Mouse (Mus musculus) MEL (cell line): ENCODE measurements at regions not wholly inside any gene's neighbourhood (a gene's known extent, or its start where the extent isn't known, plus 50 kb on each side); places are given as distances from the start of the nearest gene placed in this dataset.

ENCODE experiments used
- DNase-seq: peaks from one replicate; pipeline ENCODE4 v3.0.0; 2011; ENCODE audit warnings: low read depth, low spot score
- H3K27ac ChIP-seq: 2 replicates; pipeline ENCODE4 v1.5.1; 2012; ENCODE audit warnings: low read depth, mild to moderate bottlenecking, control low read depth, low read length, moderate library complexity; ENCODE audit not compliant: control insufficient read depth
- H3K27me3 ChIP-seq, 2 experiments: fragments of 150-350 bp in 1 of 2; sonication (generic) in 1 of 2; 2 replicates each; pipeline ENCODE4 v1.6.1; 2012; ENCODE audit warnings: low read length in 2 of 2, mild to moderate bottlenecking in 2 of 2, improper control_type of control experiment in 1 of 2, moderate library complexity in 1 of 2; ENCODE audit not compliant: insufficient read depth in 2 of 2, control insufficient read depth in 1 of 2
- H3K36me3 ChIP-seq, 2 experiments: 2 replicates each; pipeline ENCODE4 v1.6.1; 2012 to 2014; ENCODE audit warnings: low read length in 2 of 2, improper control_type of control experiment in 1 of 2, inconsistent platforms in 1 of 2, mild to moderate bottlenecking in 1 of 2; ENCODE audit not compliant: insufficient read depth in 2 of 2, control insufficient read depth in 1 of 2
- H3K4me1 ChIP-seq, 2 experiments: fragments of 150-350 bp in 1 of 2; sonication (generic) in 1 of 2; 2 replicates each; pipeline ENCODE4 v1.6.1; 2012; ENCODE audit warnings: low read length in 2 of 2, improper control_type of control experiment in 1 of 2, mild to moderate bottlenecking in 1 of 2; ENCODE audit not compliant: insufficient read depth in 2 of 2, control insufficient read depth in 1 of 2
- H3K4me3 ChIP-seq, 2 experiments: fragments of 150-350 bp in 1 of 2; sonication (generic) in 1 of 2; 2 replicates each; pipeline ENCODE4 v1.5.1; 2012; ENCODE audit warnings: low read depth in 2 of 2, low read length in 2 of 2, mild to moderate bottlenecking in 2 of 2, moderate library complexity in 2 of 2, control low read depth in 1 of 2, improper control_type of control experiment in 1 of 2; ENCODE audit not compliant: control insufficient read depth in 1 of 2, insufficient read depth in 1 of 2
- H3K79me2 ChIP-seq: 2 replicates; pipeline ENCODE4 v1.6.1; 2012; ENCODE audit warnings: mild to moderate bottlenecking, low read length, moderate library complexity; ENCODE audit not compliant: control insufficient read depth, poor library complexity, insufficient read depth
- H3K9ac ChIP-seq: 2 replicates; pipeline ENCODE4 v1.6.1; 2012; ENCODE audit warnings: low read depth, mild to moderate bottlenecking, control low read depth, low read length, moderate library complexity; ENCODE audit not compliant: control insufficient read depth, poor library complexity, severe bottlenecking
- H3K9me3 ChIP-seq: fragments of 150-350 bp; sonication (generic); replicated peaks from 2 replicates; pipeline ENCODE4 v1.6.1; 2012; ENCODE audit warnings: mild to moderate bottlenecking, low read length, improper control_type of control experiment, moderate library complexity; ENCODE audit not compliant: insufficient read depth
- BHLHE40 ChIP-seq: IDR thresholded peaks from 2 replicates; pipeline ENCODE4 v1.6.1; 2012; ENCODE audit warnings: low read depth, mild to moderate bottlenecking, inconsistent platforms, low read length, improper control_type of control experiment, borderline replicate concordance
- CHD1 ChIP-seq: IDR thresholded peaks from 2 replicates; pipeline ENCODE4 v1.6.1; 2012; ENCODE audit warnings: low read depth, mild to moderate bottlenecking, inconsistent platforms, low read length, improper control_type of control experiment
- CHD2 ChIP-seq: IDR thresholded peaks from 2 replicates; pipeline ENCODE4 v1.6.1; 2011; ENCODE audit warnings: low read length, improper control_type of control experiment
- CTCF ChIP-seq, 3 experiments: IDR thresholded peaks in 2 of 3; conservative IDR thresholded peaks in 1 of 3; 2 replicates each; pipeline ENCODE4 v1.5.1; 2011 to 2012; ENCODE audit warnings: low read length in 3 of 3, low read depth in 2 of 3, mild to moderate bottlenecking in 2 of 3, improper control_type of control experiment in 1 of 3, inconsistent platforms in 1 of 3, mixed read lengths in 1 of 3, moderate library complexity in 1 of 3; ENCODE audit not compliant: control insufficient read depth in 1 of 3, insufficient read depth in 1 of 3, poor library complexity in 1 of 3, severe bottlenecking in 1 of 3
- E2F4 ChIP-seq: IDR thresholded peaks from 2 replicates; pipeline ENCODE4 v1.6.1; 2011; ENCODE audit warnings: low read depth, low read length, improper control_type of control experiment, borderline replicate concordance
- ELF1 ChIP-seq: IDR thresholded peaks from 2 replicates; pipeline ENCODE4 v1.6.1; 2014; ENCODE audit warnings: low read depth, mild to moderate bottlenecking, inconsistent platforms, low read length, improper control_type of control experiment, moderate library complexity
- ETS1 ChIP-seq: IDR thresholded peaks from 2 replicates; pipeline ENCODE4 v1.6.1; 2012; ENCODE audit warnings: low read depth, mild to moderate bottlenecking, inconsistent platforms, low read length, improper control_type of control experiment, moderate library complexity
- GABPA ChIP-seq: IDR thresholded peaks from 2 replicates; pipeline ENCODE4 v1.6.1; 2012; ENCODE audit warnings: low read depth, mild to moderate bottlenecking, inconsistent platforms, low read length, improper control_type of control experiment, moderate library complexity
- GATA1 ChIP-seq: IDR thresholded peaks from 2 replicates; pipeline ENCODE4 v1.6.1; 2011; ENCODE audit warnings: low read depth, low read length, improper control_type of control experiment
- HCFC1 ChIP-seq: IDR thresholded peaks from 2 replicates; pipeline ENCODE4 v1.6.1; 2012; ENCODE audit warnings: low read depth, mild to moderate bottlenecking, inconsistent platforms, low read length, improper control_type of control experiment, moderate library complexity
- JUND ChIP-seq: IDR thresholded peaks from 2 replicates; pipeline ENCODE4 v1.6.1; 2011; ENCODE audit warnings: low read depth, mild to moderate bottlenecking, improper control_type of control experiment, low read length
- KAT2A ChIP-seq: conservative IDR thresholded peaks from 2 replicates; pipeline ENCODE4 v1.6.1; 2012; ENCODE audit warnings: low read depth, low read length, improper control_type of control experiment, inconsistent platforms
- MAX ChIP-seq: IDR thresholded peaks from 2 replicates; pipeline ENCODE4 v1.6.1; 2011; ENCODE audit warnings: low read length, improper control_type of control experiment
- MAZ ChIP-seq: IDR thresholded peaks from 2 replicates; pipeline ENCODE4 v1.6.1; 2012; ENCODE audit warnings: low read depth, mild to moderate bottlenecking, inconsistent platforms, low read length, improper control_type of control experiment
- MEF2A ChIP-seq: IDR thresholded peaks from 2 replicates; pipeline ENCODE4 v1.6.1; 2014; ENCODE audit warnings: low read depth, mild to moderate bottlenecking, inconsistent platforms, low read length, improper control_type of control experiment; ENCODE audit not compliant: poor library complexity, insufficient replicate concordance, severe bottlenecking; ENCODE audit errors: extremely low read depth
- MXI1 ChIP-seq: IDR thresholded peaks from 2 replicates; pipeline ENCODE4 v1.6.1; 2011; ENCODE audit warnings: mild to moderate bottlenecking, low read depth, low read length, improper control_type of control experiment
- MYB ChIP-seq: IDR thresholded peaks from 2 replicates; pipeline ENCODE4 v1.6.1; 2011; ENCODE audit warnings: mild to moderate bottlenecking, low read depth, low read length, improper control_type of control experiment
- MYC ChIP-seq: IDR thresholded peaks from 2 replicates; pipeline ENCODE4 v1.6.1; 2011; ENCODE audit warnings: low read depth, mild to moderate bottlenecking, low read length, improper control_type of control experiment, moderate library complexity
- NRF1 ChIP-seq: IDR thresholded peaks from 2 replicates; pipeline ENCODE4 v1.6.1; 2014; ENCODE audit warnings: low read depth, mild to moderate bottlenecking, inconsistent platforms, low read length, improper control_type of control experiment, moderate library complexity; ENCODE audit not compliant: poor library complexity, insufficient read depth, severe bottlenecking
- POLR2AphosphoS5 ChIP-seq: IDR thresholded peaks from 2 replicates; pipeline ENCODE4 v1.6.1; 2012; ENCODE audit warnings: low read depth, borderline replicate concordance, mild to moderate bottlenecking, inconsistent platforms, low read length, moderate library complexity, mixed read lengths
- RAD21 ChIP-seq: IDR thresholded peaks from 2 replicates; pipeline ENCODE4 v1.6.1; 2011; ENCODE audit warnings: mild to moderate bottlenecking, low read depth, low read length, improper control_type of control experiment
- TAL1 ChIP-seq: IDR thresholded peaks from 2 replicates; pipeline ENCODE4 v1.6.1; 2012; ENCODE audit warnings: mild to moderate bottlenecking, inconsistent platforms, low read length, moderate library complexity, mixed read lengths
- TBP ChIP-seq: IDR thresholded peaks from 2 replicates; pipeline ENCODE4 v1.8.0; 2011; ENCODE audit warnings: low read depth, low read length, improper control_type of control experiment
- UBTF ChIP-seq: IDR thresholded peaks from 2 replicates; pipeline ENCODE4 v1.6.1; 2012; ENCODE audit warnings: low read depth, mild to moderate bottlenecking, inconsistent platforms, low read length, improper control_type of control experiment, moderate library complexity, borderline replicate concordance; ENCODE audit not compliant: insufficient read depth
- USF1 ChIP-seq: IDR thresholded peaks from 2 replicates; pipeline ENCODE4 v1.6.1; 2014; ENCODE audit warnings: low read depth, mild to moderate bottlenecking, inconsistent platforms, low read length, improper control_type of control experiment, moderate library complexity
- USF2 ChIP-seq, 2 experiments: IDR thresholded peaks; 2 replicates each; pipeline ENCODE4 v1.6.1; 2011 to 2012; ENCODE audit warnings: improper control_type of control experiment in 2 of 2, low read length in 2 of 2, borderline replicate concordance in 1 of 2, inconsistent platforms in 1 of 2, low read depth in 1 of 2, mild to moderate bottlenecking in 1 of 2; ENCODE audit not compliant: insufficient read depth in 1 of 2
- ZC3H11A ChIP-seq: IDR thresholded peaks from 2 replicates; pipeline ENCODE4 v1.6.1; 2012; ENCODE audit warnings: low read depth, mild to moderate bottlenecking, inconsistent platforms, low read length, improper control_type of control experiment
- ZKSCAN1 ChIP-seq: IDR thresholded peaks from 2 replicates; pipeline ENCODE4 v1.6.1; 2012; ENCODE audit warnings: low read depth, mild to moderate bottlenecking, inconsistent platforms, low read length, improper control_type of control experiment, moderate library complexity
- ZMIZ1 ChIP-seq: IDR thresholded peaks from 2 replicates; pipeline ENCODE4 v1.6.1; 2012; ENCODE audit warnings: low read depth, mild to moderate bottlenecking, inconsistent platforms, low read length, improper control_type of control experiment, moderate library complexity

- peaks cover 0 to 13% of the 10 kb centered on the region in 2 experiments; a peak in 2 of 4 replicates for H3K36me3 ChIP-seq
- TF ChIP-seq GABPA, result no peak
- TF ChIP-seq HCFC1, result no peak
- no peak for TF ChIP-seq JUND
- TF ChIP-seq CHD1, result no peak
- TF ChIP-seq BHLHE40, result no peak
- TF ChIP-seq UBTF, result no peak
- TF ChIP-seq POLR2AphosphoS5, result no peak
- TF ChIP-seq MXI1, result no peak
- no peak for TF ChIP-seq ZMIZ1
- TF ChIP-seq ZKSCAN1, result no peak
- TF ChIP-seq TBP, result no peak
- TF ChIP-seq CTCF (IDR thresholded peaks at IDR 0.05 in 2 of 3, conservative IDR thresholded peaks at IDR 0.05 in 1 of 3; ENCODE audit: control insufficient read depth in 1 of 3, insufficient read depth in 1 of 3, low read depth in 2 of 3, low read length in 3 of 3, poor library complexity in 1 of 3, severe bottlenecking in 1 of 3), result no peak
- TF ChIP-seq USF2 (IDR thresholded peaks at IDR 0.05; ENCODE audit: borderline replicate concordance in 1 of 2, insufficient read depth in 1 of 2, low read depth in 1 of 2, low read length in 2 of 2), result no peak
- no peak for TF ChIP-seq ELF1
- TF ChIP-seq CHD2, result no peak
- TF ChIP-seq MAZ, result no peak
- TF ChIP-seq ZC3H11A, result no peak
- TF ChIP-seq E2F4, result no peak
- TF ChIP-seq RAD21, result no peak
- TF ChIP-seq MAX, result no peak
- no peaks in the 10 kb centered on the region for H3K27me3 ChIP-seq
- no peaks in the 10 kb centered on the region for H3K9me3 ChIP-seq
- DNase-seq, result no peak
- H3K4me1 ChIP-seq, result peaks cover 12% of the 10 kb centered on the region in 2 experiments
- H3K79me2 ChIP-seq, result no peaks in the 10 kb centered on the region
- H3K4me3 ChIP-seq, result no peak overlapping the region
- no peak overlapping the region for H3K27ac ChIP-seq
- H3K9ac ChIP-seq, result no peak overlapping the region
Measured at GRCm38 (mm10) chr6:31621023-31621422, 57.2 kb upstream of the Podxl start.

GRCm38 (mm10) chr6:31618852-31619251, 55.1 kb upstream of the Podxl start:
- no peak overlapping the region for H3K4me3 ChIP-seq
- peaks cover 3 to 22% of the 10 kb centered on the region in 2 experiments; a peak in 3 of 4 replicates for H3K4me1 ChIP-seq

More at GRCm38 (mm10) chr6:31618852-31619251, 55.1 kb upstream of the Podxl start:
- H3K79me2 ChIP-seq, result no peaks in the 10 kb centered on the region
- DNase-seq, result no peak
- peaks cover 0 to 14% of the 10 kb centered on the region in 2 experiments; a peak in 2 of 4 replicates for H3K36me3 ChIP-seq
- H3K27ac ChIP-seq, result no peak overlapping the region
- H3K27me3 ChIP-seq, result no peaks in the 10 kb centered on the region
- no peak overlapping the region for H3K9ac ChIP-seq
- TF ChIP-seq BHLHE40 (no peak), UBTF (no peak), GATA1 (no peak), MYB (no peak), HCFC1 (no peak), KAT2A (no peak), MYC (no peak), NRF1 (no peak), JUND (no peak), CHD1 (no peak), MEF2A (no peak), USF2 (IDR thresholded peaks at IDR 0.05; ENCODE audit: borderline replicate concordance in 1 of 2, insufficient read depth in 1 of 2, low read depth in 1 of 2, low read length in 2 of 2) (no peak), ZMIZ1 (no peak), ZC3H11A (no peak), E2F4 (no peak), POLR2AphosphoS5 (no peak), USF1 (no peak), TAL1 (no peak), RAD21 (no peak), ETS1 (no peak)
- H3K9me3 ChIP-seq, result no peaks in the 10 kb centered on the region
